Comparison of ENCODE assay signal across 8 mouse cellular contexts in the genomic region with DNA sequence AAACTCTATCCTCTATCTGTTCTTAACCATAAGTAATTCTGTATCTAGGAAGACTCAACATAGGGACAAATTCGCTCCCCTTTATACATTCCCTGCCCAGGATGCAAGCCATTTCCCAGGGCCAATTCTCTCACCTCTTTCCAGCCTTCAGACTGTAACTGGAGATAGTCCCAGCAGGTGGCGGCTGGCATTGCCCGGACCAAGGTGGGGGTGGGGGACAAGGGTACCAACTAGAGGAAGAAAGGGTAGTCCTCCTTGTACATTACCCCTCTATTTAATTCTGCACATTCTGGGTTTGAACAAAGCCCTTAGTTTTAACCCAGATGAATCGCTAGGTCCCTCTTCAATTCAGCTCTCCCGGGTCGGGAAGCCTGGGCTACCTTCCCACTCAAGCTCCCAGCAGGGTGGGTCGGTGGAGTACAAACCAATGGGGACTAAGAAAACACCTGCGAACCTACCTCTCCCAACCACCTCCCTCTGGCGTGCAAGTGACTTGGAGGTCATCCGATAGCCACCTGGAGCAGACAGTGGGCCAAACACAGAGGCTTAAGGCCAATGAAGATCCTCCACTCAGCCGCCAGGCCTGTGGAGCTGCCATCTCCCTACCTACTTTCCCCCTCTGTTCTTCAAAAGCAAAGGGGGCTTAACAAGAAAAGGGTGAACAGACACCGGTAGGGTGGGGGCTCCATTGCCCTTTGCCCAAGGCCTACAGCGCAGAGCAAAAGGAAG. TPM values are rescaled to one million over a fixed set of nuclear protein-coding genes. Genes with fewer than 3 reads are reported as not detected.
DNase-seq lines count a peak whose midpoint lies in the region; ATAC-seq and TF ChIP-seq lines count a peak whose summit lies in the region.

No protein-coding gene starts in this region.

- H3K36me3 ChIP-seq in liver, adult 2 months (ENCODE audit: control insufficient read depth, insufficient read depth, low read length) = no peaks in the 10 kb centered on the region; the same call in 1 of the 2 replicates
- peaks cover 25% of the 10 kb centered on the region for H3K36me3 ChIP-seq in heart, embryonic 11.5 days (ENCODE audit: control insufficient read depth, insufficient read depth, low read length)
- peaks cover 26% of the 10 kb centered on the region for H3K36me3 ChIP-seq in limb, embryonic 11.5 days (ENCODE audit: control insufficient read depth, insufficient read depth, low read length)

- 25% methylated on average over 13 of the region's 13 CpGs for WGBS in liver, adult 2 months
- WGBS in heart, embryonic 11.5 days (ENCODE audit: insufficient replicate concordance) = 16% methylated on average over 13 of the region's 13 CpGs
- 14% methylated on average over 13 of the region's 13 CpGs for WGBS in limb, embryonic 11.5 days

- peaks cover 9% of the 10 kb centered on the region for H3K4me1 ChIP-seq in liver, adult 2 months (ENCODE audit: control insufficient read depth, insufficient read depth, low read length)
- peaks cover 4% of the 10 kb centered on the region for H3K4me1 ChIP-seq in bone marrow macrophage, adult 2 months (ENCODE audit: control insufficient read depth, insufficient read depth, low read length)
- H3K4me1 ChIP-seq in heart, embryonic 11.5 days (ENCODE audit: control insufficient read depth, insufficient read depth, low read length) = peaks cover 15% of the 10 kb centered on the region
- peaks cover 17% of the 10 kb centered on the region for H3K4me1 ChIP-seq in limb, embryonic 11.5 days (ENCODE audit: control insufficient read depth, insufficient read depth, low read length)

- no peaks in the 10 kb centered on the region for H3K9me3 ChIP-seq in heart, embryonic 11.5 days (replicated peaks; ENCODE audit: control insufficient read depth, low read length)
- no peaks in the 10 kb centered on the region for H3K9me3 ChIP-seq in limb, embryonic 11.5 days (ENCODE audit: control insufficient read depth, low read length)

- H3K27me3 ChIP-seq in liver, adult 2 months (ENCODE audit: control insufficient read depth, insufficient read depth, low read length) = no peaks in the 10 kb centered on the region
- no peaks in the 10 kb centered on the region for H3K27me3 ChIP-seq in heart, embryonic 11.5 days (ENCODE audit: control insufficient read depth, insufficient read depth, low read length)
- H3K27me3 ChIP-seq in limb, embryonic 11.5 days (ENCODE audit: control insufficient read depth, insufficient read depth, low read length) = no peaks in the 10 kb centered on the region

- no peak for TF ChIP-seq POLR2A in liver, adult 2 months (IDR thresholded peaks at IDR 0.05; ENCODE audit: extremely low read depth, insufficient read depth, low read length)
- no peak for TF ChIP-seq POLR2A in bone marrow macrophage, adult 2 months (IDR thresholded peaks at IDR 0.05; ENCODE audit: borderline replicate concordance, low read depth, low read length)

- TF ChIP-seq CTCF in liver, adult 2 months (IDR thresholded peaks at IDR 0.05; ENCODE audit: low read depth, low read length) = no peak
- no peak for TF ChIP-seq CTCF in bone marrow macrophage, adult 2 months (IDR thresholded peaks at IDR 0.05; ENCODE audit: low read depth, low read length)

- peak overlapping the region; percentile 88 for H3K4me2 ChIP-seq in heart, embryonic 11.5 days
- H3K4me2 ChIP-seq in limb, embryonic 11.5 days (ENCODE audit: low read depth, severe bottlenecking) = peak overlapping the region; percentile 71

- no peak for ATAC-seq in heart, embryonic 11.5 days (replicated peaks; ENCODE audit: insufficient number of reproducible peaks, low FRiP score, low TSS enrichment)
- no peak for ATAC-seq in limb, embryonic 11.5 days (ENCODE audit: insufficient number of reproducible peaks, low FRiP score, low TSS enrichment, low read depth)
- no peak for ATAC-seq in erythroid progenitor cell, adult 5-6 weeks (replicated peaks; ENCODE audit: low FRiP score, poor library complexity, severe bottlenecking)

- H3K4me3 ChIP-seq in liver, adult 2 months (ENCODE audit: insufficient read depth, low read depth, low read length) = peak overlapping the region; percentile 75
- peak overlapping the region; percentile 59 for H3K4me3 ChIP-seq in bone marrow macrophage, adult 2 months (ENCODE audit: insufficient read depth, low read length)
- H3K4me3 ChIP-seq in heart, embryonic 11.5 days (ENCODE audit: low read depth, low read length) = peak overlapping the region; percentile 91
- H3K4me3 ChIP-seq in limb, embryonic 11.5 days (ENCODE audit: low read depth, low read length) = peak overlapping the region; percentile 89

- H3K79me2 ChIP-seq in liver, adult 2 months (ENCODE audit: control insufficient read depth, insufficient read depth, low read length) = no peaks in the 10 kb centered on the region

- H3K9ac ChIP-seq in liver, adult 2 months (ENCODE audit: low read depth, low read length) = peak overlapping the region; percentile 92
- H3K9ac ChIP-seq in heart, embryonic 11.5 days (ENCODE audit: low read depth, low read length) = peak overlapping the region; percentile 85
- H3K9ac ChIP-seq in limb, embryonic 11.5 days (ENCODE audit: low read length) = peak overlapping the region; percentile 67

- no peak for DNase-seq in liver, adult 2 months (ENCODE audit: extremely low read depth, low read depth, low spot score)
- no peak for DNase-seq in liver
- DNase-seq in limb, embryonic 11.5 days (ENCODE audit: low spot score) = no peak
- DNase-seq in retina, embryonic 14.5 days (ENCODE audit: low spot score) = peak; percentile 35
- DNase-seq in T-cell, adult 2 months (ENCODE audit: low spot score) = no peak

- H3K27ac ChIP-seq in liver, adult 2 months (replicated peaks; ENCODE audit: insufficient read depth, low read depth, low read length) = no peak overlapping the region
- H3K27ac ChIP-seq in bone marrow macrophage, adult 2 months (ENCODE audit: insufficient read depth, low read depth, low read length) = no peak overlapping the region
- H3K27ac ChIP-seq in heart, embryonic 11.5 days (ENCODE audit: low read depth, low read length) = 0 out of 2 replicates have a peak overlapping the region, but pooled peaks have one; percentile 96
- H3K27ac ChIP-seq in limb, embryonic 11.5 days (replicated peaks; ENCODE audit: low read depth, low read length) = no peak overlapping the region

RNA-seq across cellular contexts. Expression of gene Zfp687, which starts 1.4 kb away (rescaled TPM):
- 2.1 and 3.2 TPM in 2 replicates for total RNA-seq in liver, adult 2 months (2014; rRNA removed)
- 6.8 and 8.8 TPM in 2 replicates for polyA plus RNA-seq in liver, adult 2 months (2012; rRNA removed)
- 10.5 and 12.7 TPM in 2 replicates for polyA plus RNA-seq in bone marrow macrophage, adult 2 months (2012; ENCODE audit: insufficient read depth, insufficient read length, missing spikeins)
- polyA plus RNA-seq in heart, embryonic 11.5 days (2014; fragmentation: Nextera tagmentation; extraction: Ambion mirVana) = 16.2 and 19.6 TPM in 2 replicates
- 28.5 and 33.5 TPM in 2 replicates for polyA plus RNA-seq in limb, embryonic 11.5 days (2014; fragmentation: Nextera tagmentation; extraction: Ambion mirVana)
- total RNA-seq in erythroid progenitor cell, adult 5-6 weeks (2015; ENCODE audit: low replicate concordance) = 7.9 and 26.0 TPM in 2 replicates
- 6.6 and 8.1 TPM in 2 replicates for total RNA-seq in erythroid progenitor cell, adult 5-6 weeks (2017; ENCODE audit: low replicate concordance)

RNA-seq across cellular contexts. Expression of gene Psmd4, which starts 28.6 kb away (rescaled TPM):
- 140 and 156 TPM in 2 replicates for total RNA-seq in liver, adult 2 months (2014; rRNA removed)
- 132 and 134 TPM in 2 replicates for polyA plus RNA-seq in liver, adult 2 months (2012; rRNA removed)
- polyA plus RNA-seq in bone marrow macrophage, adult 2 months (2012; ENCODE audit: insufficient read depth, insufficient read length, missing spikeins) = 136 and 148 TPM in 2 replicates
- polyA plus RNA-seq in heart, embryonic 11.5 days (2014; fragmentation: Nextera tagmentation; extraction: Ambion mirVana) = 231 and 247 TPM in 2 replicates
- polyA plus RNA-seq in limb, embryonic 11.5 days (2014; fragmentation: Nextera tagmentation; extraction: Ambion mirVana) = 331 and 340 TPM in 2 replicates
- total RNA-seq in erythroid progenitor cell, adult 5-6 weeks (2015; ENCODE audit: low replicate concordance) = 79.6 and 112 TPM in 2 replicates
- 111 and 160 TPM in 2 replicates for total RNA-seq in erythroid progenitor cell, adult 5-6 weeks (2017; ENCODE audit: low replicate concordance)

RNA-seq across cellular contexts. Expression of gene Pi4kb, which starts 39.3 kb away (rescaled TPM):
- 26.5 and 30.8 TPM in 2 replicates for total RNA-seq in liver, adult 2 months (2014; rRNA removed)
- polyA plus RNA-seq in liver, adult 2 months (2012; rRNA removed) = 25.3 and 26.0 TPM in 2 replicates
- 23.7 and 28.6 TPM in 2 replicates for polyA plus RNA-seq in bone marrow macrophage, adult 2 months (2012; ENCODE audit: insufficient read depth, insufficient read length, missing spikeins)
- 12.9 and 18.5 TPM in 2 replicates for polyA plus RNA-seq in heart, embryonic 11.5 days (2014; fragmentation: Nextera tagmentation; extraction: Ambion mirVana)
- polyA plus RNA-seq in limb, embryonic 11.5 days (2014; fragmentation: Nextera tagmentation; extraction: Ambion mirVana) = 25.0 and 28.0 TPM in 2 replicates
- total RNA-seq in erythroid progenitor cell, adult 5-6 weeks (2015; ENCODE audit: low replicate concordance) = 12.2 and 26.7 TPM in 2 replicates
- total RNA-seq in erythroid progenitor cell, adult 5-6 weeks (2017; ENCODE audit: low replicate concordance) = 9.5 and 26.1 TPM in 2 replicates

RNA-seq across cellular contexts. Expression of gene Rfx5, which starts 60.0 kb away (rescaled TPM):
- total RNA-seq in liver, adult 2 months (2014; rRNA removed) = 6.4 and 7.0 TPM in 2 replicates
- polyA plus RNA-seq in liver, adult 2 months (2012; rRNA removed) = 6.0 and 7.1 TPM in 2 replicates
- 18.7 and 23.1 TPM in 2 replicates for polyA plus RNA-seq in bone marrow macrophage, adult 2 months (2012; ENCODE audit: insufficient read depth, insufficient read length, missing spikeins)
- polyA plus RNA-seq in heart, embryonic 11.5 days (2014; fragmentation: Nextera tagmentation; extraction: Ambion mirVana) = 6.7 and 7.9 TPM in 2 replicates
- polyA plus RNA-seq in limb, embryonic 11.5 days (2014; fragmentation: Nextera tagmentation; extraction: Ambion mirVana) = 13.3 and 13.7 TPM in 2 replicates
- 4.3 and 6.7 TPM in 2 replicates for total RNA-seq in erythroid progenitor cell, adult 5-6 weeks (2015; ENCODE audit: low replicate concordance)
- 1.4 and 2.3 TPM in 2 replicates for total RNA-seq in erythroid progenitor cell, adult 5-6 weeks (2017; ENCODE audit: low replicate concordance)
